Mouse (Mus musculus) stomach, embryonic 15.5 days (tissue): ENCODE results near the gene Vangl2. TPM values are rescaled to one million over a fixed set of nuclear protein-coding genes. Genes with fewer than 3 reads are reported as not detected.

Experiments
- ATAC-seq: fragments of 200-750 bp; cut with Nextera tagmentation; 2 replicates; pipeline ENCODE4 v1.8.0; 2017; ENCODE audit warnings: low read depth, moderate number of reproducible peaks, moderate TSS enrichment; ENCODE audit not compliant: insufficient read depth, low FRiP score
- H3K27ac ChIP-seq: fragments of 300-500 bp; sonication (generic); 2 replicates; pipeline ENCODE4 v1.5.1; 2015; ENCODE audit warnings: mild to moderate bottlenecking, inconsistent platforms
- H3K27me3 ChIP-seq: fragments of 300-500 bp; sonication (generic); replicated peaks from 2 replicates; pipeline ENCODE4 v1.6.1; 2015; ENCODE audit warnings: inconsistent platforms
- H3K36me3 ChIP-seq: fragments of 300-500 bp; sonication (generic); 2 replicates; pipeline ENCODE4 v1.6.1; 2015; ENCODE audit warnings: inconsistent platforms
- H3K4me1 ChIP-seq: fragments of 300-500 bp; sonication (generic); 2 replicates; pipeline ENCODE4 v1.6.1; 2015; ENCODE audit warnings: inconsistent platforms
- H3K4me2 ChIP-seq: fragments of 300-500 bp; sonication (generic); 2 replicates; pipeline ENCODE4 v1.6.1; 2015; ENCODE audit warnings: mild to moderate bottlenecking, inconsistent platforms
- H3K4me3 ChIP-seq: fragments of 300-500 bp; sonication (generic); replicated peaks from 2 replicates; pipeline ENCODE4 v1.5.1; 2015; ENCODE audit warnings: inconsistent platforms
- H3K9ac ChIP-seq: fragments of 300-500 bp; sonication (generic); 2 replicates; pipeline ENCODE4 v1.6.1; 2015; ENCODE audit warnings: inconsistent platforms
- H3K9me3 ChIP-seq: fragments of 300-500 bp; sonication (generic); 2 replicates; pipeline ENCODE4 v1.6.1; 2016; ENCODE audit warnings: inconsistent platforms
- WGBS: fragments of 180-500 bp; shearing (Covaris S2); methylation state at CpG from one replicate; pipeline ENCODE4 v1.1.7; 2015; 5-methylcytosine and 5-hydroxymethylcytosine counted together
- polyA plus RNA-seq: library from polyadenylated mRNA; unstranded; fragments of >200 nt; fragmentation: Nextera tagmentation; extraction: Ambion mirVana; gene quantifications from 2 replicates; pipeline ENCODE4 v1.2.1, GENCODE M21; 2015

Gene Vangl2
- polyA plus RNA-seq, 1 experiment from 2014 or later: 11.3 TPM

DNA sequence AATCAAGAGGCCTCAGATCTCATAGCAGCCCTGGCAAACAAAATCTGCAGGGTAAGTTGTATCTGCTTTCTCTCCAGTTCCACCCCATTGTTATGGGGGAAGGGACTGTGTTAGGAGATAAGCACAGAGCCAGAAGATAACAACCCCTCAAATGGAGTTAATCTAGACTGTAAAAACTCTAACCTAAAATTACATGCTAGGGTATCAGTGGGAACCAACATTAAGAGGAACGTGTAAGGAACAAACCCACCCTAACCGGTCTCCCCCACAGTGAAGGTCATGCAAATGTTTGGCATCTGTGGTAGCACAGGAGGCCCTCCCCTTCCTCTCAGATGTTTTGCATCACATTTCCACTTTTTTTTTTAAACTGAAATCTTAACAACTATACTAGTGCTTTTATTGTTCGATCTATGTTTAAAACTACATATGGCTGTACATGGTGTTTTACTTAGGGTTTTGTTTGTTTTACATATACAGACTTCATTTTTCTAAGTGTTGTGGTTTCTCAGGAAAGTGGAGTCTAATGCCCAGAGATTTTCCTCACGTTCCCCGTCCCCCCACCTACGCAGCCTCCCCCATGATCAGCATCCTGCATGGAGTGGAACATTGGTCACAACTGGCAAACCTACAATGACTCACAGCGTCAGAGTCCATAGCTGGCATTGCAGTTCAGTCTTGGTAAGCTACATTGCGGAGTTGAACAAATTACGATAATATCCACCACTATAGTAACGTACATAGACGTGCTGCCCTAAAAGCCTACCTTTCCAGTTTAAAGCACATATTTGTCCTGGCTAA, 33.1 kb downstream of the Vangl2 start:
- Histone ChIP-seq H3K27ac (no peak overlapping the region), H3K27me3 (no peaks in the 10 kb centered on the region), H3K9me3 (no peaks in the 10 kb centered on the region), H3K4me3 (no peak overlapping the region), H3K9ac (no peak overlapping the region), H3K4me2 (no peak overlapping the region), H3K4me1 (no peaks in the 10 kb centered on the region), H3K36me3 (no peaks in the 10 kb centered on the region)
- WGBS: 67% methylated on average over 11 of the region's 11 CpGs
- ATAC-seq: no peak

DNA sequence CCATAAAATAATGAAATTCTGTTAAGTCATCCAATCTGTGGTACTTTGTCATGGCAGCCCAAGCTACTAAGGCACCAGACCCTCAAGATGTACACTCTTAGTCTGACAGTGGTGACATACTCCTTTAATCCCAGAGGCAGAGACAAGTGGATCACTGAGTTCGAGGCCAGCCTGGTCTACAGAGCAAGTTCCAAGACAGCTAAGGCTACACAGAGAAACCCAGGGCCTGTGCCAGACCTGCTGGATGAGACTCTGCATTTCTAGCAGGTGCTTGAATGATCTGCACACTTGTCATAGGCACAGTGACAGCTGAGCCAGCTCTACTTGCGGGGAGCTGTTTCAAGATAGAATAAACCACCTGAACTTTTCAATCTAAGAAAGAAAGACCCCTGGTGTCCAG, 33.7 kb downstream of the Vangl2 start:
- H3K27me3 ChIP-seq: no peaks in the 10 kb centered on the region
- H3K4me1 ChIP-seq: no peaks in the 10 kb centered on the region
- H3K9me3 ChIP-seq: no peaks in the 10 kb centered on the region
- H3K27ac ChIP-seq: no peak overlapping the region
- H3K36me3 ChIP-seq: no peaks in the 10 kb centered on the region
- H3K4me3 ChIP-seq: no peak overlapping the region
- WGBS: 77% methylated on average over 2 of the region's 2 CpGs
- ATAC-seq: no peak
- no peak overlapping the region for H3K9ac ChIP-seq
- H3K4me2 ChIP-seq: no peak overlapping the region

DNA sequence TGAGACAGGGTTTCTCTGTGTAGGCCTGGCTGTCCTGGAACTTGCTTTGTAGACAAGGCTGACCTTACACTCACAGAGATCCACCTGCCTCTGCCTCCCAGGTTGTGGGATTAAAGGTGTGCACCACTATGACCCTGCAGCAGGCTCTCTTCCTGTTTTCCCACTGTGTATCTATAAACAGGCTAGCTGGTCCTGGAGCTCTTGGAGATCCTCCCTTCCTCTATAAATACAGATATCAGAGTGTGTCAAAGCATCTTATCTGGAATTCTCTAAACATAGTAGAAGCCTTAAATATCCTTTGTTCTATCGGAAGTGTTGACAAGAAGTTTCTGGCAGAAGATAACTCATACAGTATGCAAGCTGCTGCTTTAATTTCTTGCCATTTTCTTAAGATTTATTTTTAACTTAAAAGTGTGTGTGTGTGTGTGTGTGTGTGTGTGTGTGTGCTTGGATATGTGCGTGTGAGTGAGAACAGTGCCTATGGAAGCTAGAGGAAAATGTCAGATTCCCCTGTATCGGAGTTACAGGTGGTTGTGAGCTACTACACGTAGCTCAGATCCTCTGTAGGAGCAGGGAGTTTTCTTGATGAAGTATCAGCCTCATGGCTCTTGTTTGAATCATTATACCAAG, 35.2 kb downstream of the Vangl2 start:
- Histone ChIP-seq H3K36me3 (no peaks in the 10 kb centered on the region), H3K9me3 (no peaks in the 10 kb centered on the region), H3K27ac (no peak overlapping the region), H3K4me2 (no peak overlapping the region), H3K9ac (no peak overlapping the region), H3K4me1 (no peaks in the 10 kb centered on the region), H3K27me3 (no peaks in the 10 kb centered on the region), H3K4me3 (no peak overlapping the region)
- 68% methylated on average over 4 of the region's 4 CpGs for WGBS
- ATAC-seq: no peak

DNA sequence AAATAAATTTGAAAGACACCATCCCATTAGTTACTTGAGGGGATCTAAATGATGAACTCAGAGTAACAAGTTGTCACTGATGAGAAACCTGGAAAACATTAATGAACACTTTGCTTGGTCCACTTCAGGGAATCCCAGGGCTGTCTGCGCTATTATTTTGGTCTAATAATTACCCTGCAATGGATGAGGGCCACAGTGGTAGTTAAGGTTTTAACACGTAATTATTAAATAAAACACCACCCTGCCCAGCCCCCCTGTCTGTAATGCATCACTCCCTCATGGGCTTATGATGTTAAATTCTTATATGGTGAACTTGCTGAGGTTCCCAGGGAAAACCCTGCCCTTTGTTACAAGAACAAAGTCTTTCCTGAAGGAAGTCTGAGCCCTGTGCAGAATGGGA, 36.4 kb downstream of the Vangl2 start:
- Histone ChIP-seq H3K36me3 (no peaks in the 10 kb centered on the region), H3K4me2 (no peak overlapping the region), H3K4me3 (no peak overlapping the region), H3K9ac (no peak overlapping the region), H3K27me3 (no peaks in the 10 kb centered on the region), H3K4me1 (no peaks in the 10 kb centered on the region), H3K9me3 (no peaks in the 10 kb centered on the region), H3K27ac (no peak overlapping the region)
- 83% methylated on average over 2 of the region's 2 CpGs for WGBS
- no peak for ATAC-seq

DNA sequence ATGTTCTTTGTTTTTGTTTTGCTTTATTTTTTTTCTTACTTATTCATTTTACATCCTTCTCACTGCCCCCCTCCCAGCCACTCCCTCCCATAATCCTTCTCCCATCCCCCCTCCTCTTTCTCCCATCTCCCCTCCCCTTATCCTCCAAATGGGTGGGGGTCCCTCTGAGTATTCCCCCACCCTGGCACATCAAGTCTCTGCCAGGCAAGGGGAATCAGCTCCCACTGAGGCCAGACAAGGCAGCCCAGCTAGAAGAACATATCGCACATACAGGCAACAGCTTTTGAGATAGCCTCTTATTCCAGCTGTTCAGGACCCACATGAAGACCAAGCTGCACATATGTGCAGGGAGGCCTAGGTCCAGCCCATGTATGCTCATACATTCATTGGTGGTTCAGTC, 44.1 kb downstream of the Vangl2 start:
- Histone ChIP-seq H3K9me3 (no peaks in the 10 kb centered on the region), H3K27ac (no peak overlapping the region), H3K4me1 (no peaks in the 10 kb centered on the region), H3K4me2 (no peak overlapping the region), H3K9ac (no peak overlapping the region), H3K27me3 (no peaks in the 10 kb centered on the region), H3K4me3 (no peak overlapping the region), H3K36me3 (no peaks in the 10 kb centered on the region)
- no peak for ATAC-seq
- WGBS: 88% methylated on average over 1 of the region's 1 CpGs

DNA sequence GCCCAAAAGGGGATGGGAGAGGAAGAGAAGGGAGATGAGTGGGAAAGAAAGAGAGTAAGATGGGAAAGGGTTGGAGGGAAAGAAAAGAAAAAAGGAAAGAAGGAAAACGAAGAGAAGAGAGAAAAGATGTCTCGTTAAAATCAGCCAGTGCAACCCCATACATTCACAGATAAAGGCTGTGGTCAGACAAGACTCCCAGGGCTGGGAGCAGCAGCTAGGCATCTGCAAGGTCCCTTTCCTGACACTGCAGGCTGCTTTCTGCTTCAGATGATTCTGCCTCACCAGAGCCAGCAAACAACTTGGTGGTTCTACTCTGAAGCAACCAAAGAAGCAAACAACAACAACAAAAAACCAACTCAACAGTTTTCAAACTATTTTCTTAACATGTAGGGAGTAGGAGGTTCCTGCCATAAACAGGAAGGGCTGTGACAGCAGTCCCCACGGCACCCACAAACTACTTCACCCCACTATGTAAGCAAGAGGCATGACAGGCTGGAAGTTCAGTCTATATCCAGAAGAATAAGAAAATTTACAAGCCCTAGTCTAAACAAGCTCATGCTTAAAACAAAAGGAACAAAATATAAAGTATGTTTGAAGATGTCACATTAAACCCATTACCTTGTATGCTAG, 44.8 kb downstream of the Vangl2 start:
- no peaks in the 10 kb centered on the region for H3K27me3 ChIP-seq
- ATAC-seq: no peak
- no peaks in the 10 kb centered on the region for H3K9me3 ChIP-seq
- H3K4me3 ChIP-seq: no peak overlapping the region
- no peaks in the 10 kb centered on the region for H3K4me1 ChIP-seq
- no peak overlapping the region for H3K4me2 ChIP-seq
- no peaks in the 10 kb centered on the region for H3K36me3 ChIP-seq
- no peak overlapping the region for H3K27ac ChIP-seq
- no peak overlapping the region for H3K9ac ChIP-seq
- WGBS: 60% methylated on average over 3 of the region's 3 CpGs

DNA sequence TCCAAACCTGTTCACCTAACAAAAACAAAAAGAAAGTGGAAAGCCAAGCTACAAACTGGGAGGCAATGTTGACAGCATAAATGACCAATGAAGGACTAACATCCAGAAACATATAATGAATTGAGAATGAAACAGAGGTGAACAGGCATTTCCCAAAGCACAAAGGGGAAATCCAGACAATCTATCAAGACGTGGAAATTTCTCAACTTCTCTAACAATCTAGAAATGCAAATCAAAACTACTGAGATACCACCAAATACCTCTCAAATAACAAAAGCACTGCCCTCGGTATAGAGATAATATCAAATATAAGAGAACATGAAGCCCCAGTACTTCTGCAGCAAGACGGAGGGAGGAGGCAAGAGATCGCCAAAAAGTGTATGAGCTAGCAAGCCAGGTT, 45.5 kb downstream of the Vangl2 start:
- Histone ChIP-seq H3K9ac (no peak overlapping the region), H3K27me3 (no peaks in the 10 kb centered on the region), H3K4me2 (no peak overlapping the region), H3K4me1 (no peaks in the 10 kb centered on the region), H3K27ac (no peak overlapping the region), H3K9me3 (no peaks in the 10 kb centered on the region), H3K36me3 (no peaks in the 10 kb centered on the region), H3K4me3 (no peak overlapping the region)
- WGBS: 66% methylated on average over 4 of the region's 4 CpGs
- ATAC-seq: no peak

DNA sequence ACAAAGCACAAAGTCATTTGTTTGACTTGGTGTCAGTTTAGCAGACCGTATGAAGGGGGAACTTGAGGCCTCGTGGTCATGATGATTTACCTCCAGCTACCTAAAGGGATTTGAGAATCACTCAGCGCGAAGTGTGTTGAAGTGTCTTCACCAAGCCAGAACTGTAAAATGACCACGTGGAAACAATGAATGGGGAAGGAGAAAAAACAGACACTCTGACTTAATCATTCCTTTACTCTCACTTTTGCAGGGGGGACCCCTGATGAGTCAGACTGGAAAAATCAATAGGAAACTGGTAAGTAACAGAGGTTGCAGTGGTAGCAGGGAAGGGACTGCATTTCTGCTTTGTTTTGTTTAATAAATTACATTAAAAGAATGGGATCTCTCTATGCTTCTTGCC, 46.1 kb downstream of the Vangl2 start:
- no peak for ATAC-seq

DNA sequence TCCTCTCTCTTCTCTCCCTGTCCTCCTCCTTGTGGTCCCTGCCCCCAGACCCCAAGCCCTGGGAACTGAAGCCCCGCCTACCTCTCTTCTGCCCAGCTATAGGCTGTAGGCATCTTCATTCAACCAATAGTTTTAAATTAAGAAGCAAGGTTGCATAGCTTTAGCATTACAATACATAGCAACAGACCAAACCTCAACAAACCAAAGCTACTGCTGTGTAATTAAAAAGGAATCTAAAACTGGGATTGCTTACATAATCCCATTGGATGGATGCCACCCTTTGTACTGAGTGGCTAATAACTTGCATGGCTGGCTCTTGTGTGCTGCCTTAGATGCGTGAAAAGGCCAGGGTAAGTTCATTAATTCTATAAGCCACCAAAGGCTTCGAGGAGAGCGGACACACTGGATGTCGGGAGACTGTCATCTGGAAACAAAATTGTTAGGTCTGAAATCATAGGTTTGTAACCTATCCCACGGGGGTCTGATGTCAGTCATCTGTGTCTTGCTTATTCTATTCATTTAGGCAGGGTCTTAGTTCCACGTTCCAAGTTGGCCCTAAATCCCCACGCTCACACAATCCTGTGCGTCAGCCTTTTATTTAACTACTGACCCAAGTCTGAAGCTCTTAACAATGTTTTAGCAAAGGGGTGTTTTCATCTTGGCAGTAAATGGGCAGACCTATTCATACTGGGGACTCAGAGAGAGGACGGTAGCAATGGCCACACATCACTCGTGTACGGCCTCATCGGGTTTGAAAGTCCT, 48.1 kb downstream of the Vangl2 start:
- ATAC-seq: no peak
- H3K36me3 ChIP-seq: no peaks in the 10 kb centered on the region
- no peak overlapping the region for H3K9ac ChIP-seq
- H3K4me3 ChIP-seq: no peak overlapping the region
- no peaks in the 10 kb centered on the region for H3K9me3 ChIP-seq
- H3K4me1 ChIP-seq: no peaks in the 10 kb centered on the region
- 91% methylated on average over 13 of the region's 13 CpGs for WGBS
- H3K27me3 ChIP-seq: no peaks in the 10 kb centered on the region
- no peak overlapping the region for H3K27ac ChIP-seq
- H3K4me2 ChIP-seq: no peak overlapping the region

More for the DNA sequence above, 46.1 kb downstream of the Vangl2 start:
- no peak overlapping the region for H3K9ac ChIP-seq
- H3K9me3 ChIP-seq: no peaks in the 10 kb centered on the region
- no peak overlapping the region for H3K4me3 ChIP-seq
- no peak overlapping the region for H3K4me2 ChIP-seq
- H3K27ac ChIP-seq: no peak overlapping the region
- no peaks in the 10 kb centered on the region for H3K36me3 ChIP-seq
- WGBS: 57% methylated on average over 5 of the region's 5 CpGs
- H3K27me3 ChIP-seq: no peaks in the 10 kb centered on the region
- H3K4me1 ChIP-seq: no peaks in the 10 kb centered on the region

DNA sequence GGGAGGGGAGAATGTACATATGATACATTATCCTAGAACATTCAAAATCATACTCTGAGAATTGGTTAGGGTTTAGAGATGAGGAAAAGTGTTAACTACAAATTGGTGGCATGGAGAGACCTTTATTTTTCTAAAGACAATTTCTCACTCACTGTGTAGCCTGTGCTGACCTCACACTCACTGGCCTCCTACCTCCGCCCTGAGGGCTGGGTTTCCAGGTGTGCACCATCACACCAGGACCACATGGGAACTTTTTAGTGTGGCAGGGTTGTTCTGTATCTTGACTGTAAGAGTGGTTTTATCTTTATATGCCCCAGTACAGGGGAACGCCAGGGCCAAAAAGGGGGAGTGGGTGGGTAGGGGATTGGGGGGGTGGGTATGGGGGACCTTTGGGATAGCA, 50.4 kb downstream of the Vangl2 start:
- Histone ChIP-seq H3K9ac (no peak overlapping the region), H3K27ac (no peak overlapping the region), H3K36me3 (no peaks in the 10 kb centered on the region), H3K4me2 (no peak overlapping the region), H3K27me3 (no peaks in the 10 kb centered on the region), H3K9me3 (no peaks in the 10 kb centered on the region), H3K4me3 (no peak overlapping the region), H3K4me1 (no peaks in the 10 kb centered on the region)
- 90% methylated on average over 2 of the region's 2 CpGs for WGBS
- no peak for ATAC-seq

DNA sequence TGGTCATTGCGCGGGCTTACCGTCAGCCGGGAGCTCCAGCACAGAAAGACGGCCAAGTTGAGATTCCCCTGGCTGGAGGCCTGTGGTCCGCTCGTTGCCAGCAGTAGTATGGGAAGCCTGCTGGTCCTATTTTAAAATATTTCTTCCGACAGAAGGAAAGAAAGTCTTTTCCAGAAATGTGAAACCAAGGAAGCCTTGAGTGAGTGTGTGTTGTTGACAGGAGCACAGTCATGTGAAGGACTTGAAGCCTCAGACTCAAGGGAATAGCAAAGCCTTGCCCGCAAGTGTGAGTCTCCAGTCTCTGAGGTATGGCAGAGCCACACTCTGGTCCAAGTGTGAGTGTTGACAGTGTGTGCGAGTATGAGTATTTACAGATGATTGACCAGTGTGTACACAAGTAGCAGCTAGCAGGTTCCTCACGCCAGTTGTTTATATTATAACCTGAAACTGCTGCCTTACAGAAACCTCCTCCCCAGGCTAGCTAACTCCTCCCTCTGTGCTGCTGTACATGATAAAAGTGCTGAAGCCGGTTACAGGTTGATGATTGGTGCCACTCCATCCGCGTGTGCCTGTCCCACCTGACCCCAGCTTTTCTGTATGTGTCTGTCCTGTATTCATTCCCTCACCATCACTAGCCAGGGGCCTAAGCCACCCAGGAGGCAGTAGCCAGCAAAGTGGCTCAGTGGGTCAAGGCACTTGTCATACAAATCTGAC, 51.3 kb downstream of the Vangl2 start:
- ATAC-seq: no peak
- no peak overlapping the region for H3K9ac ChIP-seq
- WGBS: 74% methylated on average over 14 of the region's 14 CpGs

More for the DNA sequence above, 51.3 kb downstream of the Vangl2 start:
- Histone ChIP-seq H3K36me3 (no peaks in the 10 kb centered on the region), H3K4me1 (no peaks in the 10 kb centered on the region), H3K9me3 (no peaks in the 10 kb centered on the region), H3K4me2 (no peak overlapping the region), H3K4me3 (no peak overlapping the region), H3K27me3 (no peaks in the 10 kb centered on the region), H3K27ac (no peak overlapping the region)
